Mouse (Mus musculus): ENCODE results near the gene Nkd1. TPM values are rescaled to one million over a fixed set of nuclear protein-coding genes. Genes with fewer than 3 reads are reported as not detected.
A peak's percentile ranks its signal among the peaks of the same experiment; 100 is the strongest.

Nkd1 gene
- polyA plus RNA-seq, 1 experiment from 2014 or later, result 12.7 TPM

DNA sequence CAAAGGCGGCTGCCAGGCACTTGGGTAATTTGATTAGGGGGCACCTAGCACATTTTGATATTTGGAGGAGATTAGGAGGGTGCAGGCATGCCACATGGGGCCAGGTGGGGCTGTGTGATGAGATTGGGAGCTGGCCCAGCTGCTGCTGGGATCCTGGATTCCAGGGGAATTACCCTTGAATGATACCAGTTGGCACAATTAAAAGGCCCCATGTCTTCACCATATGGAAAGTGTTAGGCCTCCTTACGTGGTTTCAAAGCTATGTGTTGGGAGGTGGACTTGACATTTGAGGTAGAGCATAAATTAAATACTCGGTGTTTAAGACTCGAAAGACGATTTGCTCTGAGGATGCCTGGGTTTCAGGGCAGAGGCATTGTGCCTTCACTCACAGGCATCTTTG, 5.1 kb downstream of the Nkd1 start:
- DNase-seq (ENCODE audit: low spot score), result no peak

DNA sequence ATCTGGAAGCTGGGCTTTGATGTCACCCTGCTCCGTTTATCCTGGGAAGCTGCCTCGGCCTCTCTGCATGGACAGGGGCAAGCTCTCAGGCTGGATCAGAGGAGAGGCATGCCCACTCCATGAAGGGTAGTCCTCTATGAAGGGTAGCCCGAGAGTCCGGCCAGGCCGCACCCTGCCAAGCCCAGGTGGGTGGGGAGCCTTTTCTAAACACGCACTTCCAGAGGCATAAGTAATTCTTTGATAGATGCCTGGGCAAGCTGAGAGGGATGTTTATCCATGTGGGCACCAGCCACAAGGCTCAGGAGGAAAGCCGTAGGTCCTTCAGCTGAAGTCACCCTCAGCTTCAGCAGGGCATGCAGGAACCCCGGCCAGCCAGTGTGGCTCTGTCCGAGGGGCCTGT, 7.0 kb downstream of the Nkd1 start:
- Histone ChIP-seq H3K4me3 (ENCODE audit: low read depth, low read length) (no peak overlapping the region), H3K36me3 (ENCODE audit: control insufficient read depth, insufficient read depth, low read length) (no peaks in the 10 kb centered on the region), H3K9me3 (ENCODE audit: control insufficient read depth, low read length) (no peaks in the 10 kb centered on the region), H3K4me1 (replicated peaks; ENCODE audit: control insufficient read depth, insufficient read depth, low read length) (peaks cover 2% of the 10 kb centered on the region), H3K9ac (ENCODE audit: low read depth, low read length) (0 out of 2 replicates have a peak overlapping the region, but pooled peaks have one; percentile 3), H3K27ac (ENCODE audit: low read depth, low read length) (no peak overlapping the region), H3K27me3 (replicated peaks; ENCODE audit: control insufficient read depth, insufficient read depth, low read length) (peaks cover 4% of the 10 kb centered on the region), H3K4me2 (no peak overlapping the region)
- no peak for DNase-seq (ENCODE audit: low spot score)
- 84% methylated on average over 9 of the region's 9 CpGs for WGBS
- no peak for ATAC-seq (replicated peaks; ENCODE audit: low FRiP score)

More for the DNA sequence above, 5.1 kb downstream of the Nkd1 start:
- no peak overlapping the region for H3K4me2 ChIP-seq
- no peaks in the 10 kb centered on the region for H3K36me3 ChIP-seq (ENCODE audit: control insufficient read depth, insufficient read depth, low read length)
- no peak overlapping the region for H3K27ac ChIP-seq (ENCODE audit: low read depth, low read length)
- no peak overlapping the region for H3K4me3 ChIP-seq (ENCODE audit: low read depth, low read length)
- H3K4me1 ChIP-seq (replicated peaks; ENCODE audit: control insufficient read depth, insufficient read depth, low read length), result peaks cover 6% of the 10 kb centered on the region
- no peak for ATAC-seq (replicated peaks; ENCODE audit: low FRiP score)
- no peaks in the 10 kb centered on the region for H3K9me3 ChIP-seq (ENCODE audit: control insufficient read depth, low read length)
- H3K9ac ChIP-seq (ENCODE audit: low read depth, low read length), result no peak overlapping the region
- peaks cover 22% of the 10 kb centered on the region for H3K27me3 ChIP-seq (replicated peaks; ENCODE audit: control insufficient read depth, insufficient read depth, low read length)
- 66% methylated on average over 5 of the region's 5 CpGs for WGBS

DNA sequence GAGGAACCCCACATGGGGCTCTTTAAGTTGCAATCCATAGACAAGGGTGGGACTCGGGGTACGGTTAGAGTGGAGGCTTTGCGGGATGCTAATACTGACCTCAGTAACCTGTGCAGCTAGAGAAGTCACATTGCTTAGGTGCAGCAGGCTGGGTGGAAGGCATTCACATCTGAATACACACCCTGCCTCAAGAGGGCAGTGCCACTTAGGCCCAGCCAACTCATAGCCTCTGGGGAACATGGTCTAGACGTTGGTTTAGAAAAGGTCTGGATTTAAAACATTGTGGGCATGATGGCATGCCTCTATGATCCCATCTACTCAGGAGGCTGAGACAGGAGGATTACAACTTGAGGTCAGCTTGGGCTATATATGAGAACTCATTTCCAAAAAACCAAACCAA, 8.6 kb downstream of the Nkd1 start:
- Histone ChIP-seq H3K9me3 (ENCODE audit: control insufficient read depth, low read length) (no peaks in the 10 kb centered on the region), H3K27me3 (replicated peaks; ENCODE audit: control insufficient read depth, insufficient read depth, low read length) (no peaks in the 10 kb centered on the region), H3K27ac (ENCODE audit: low read depth, low read length) (no peak overlapping the region), H3K4me1 (replicated peaks; ENCODE audit: control insufficient read depth, insufficient read depth, low read length) (no peaks in the 10 kb centered on the region), H3K36me3 (ENCODE audit: control insufficient read depth, insufficient read depth, low read length) (no peaks in the 10 kb centered on the region), H3K4me2 (no peak overlapping the region), H3K4me3 (ENCODE audit: low read depth, low read length) (no peak overlapping the region), H3K9ac (ENCODE audit: low read depth, low read length) (no peak overlapping the region)
- 75% methylated on average over 4 of the region's 4 CpGs for WGBS
- DNase-seq (ENCODE audit: low spot score), result no peak
- ATAC-seq (replicated peaks; ENCODE audit: low FRiP score), result no peak

DNA sequence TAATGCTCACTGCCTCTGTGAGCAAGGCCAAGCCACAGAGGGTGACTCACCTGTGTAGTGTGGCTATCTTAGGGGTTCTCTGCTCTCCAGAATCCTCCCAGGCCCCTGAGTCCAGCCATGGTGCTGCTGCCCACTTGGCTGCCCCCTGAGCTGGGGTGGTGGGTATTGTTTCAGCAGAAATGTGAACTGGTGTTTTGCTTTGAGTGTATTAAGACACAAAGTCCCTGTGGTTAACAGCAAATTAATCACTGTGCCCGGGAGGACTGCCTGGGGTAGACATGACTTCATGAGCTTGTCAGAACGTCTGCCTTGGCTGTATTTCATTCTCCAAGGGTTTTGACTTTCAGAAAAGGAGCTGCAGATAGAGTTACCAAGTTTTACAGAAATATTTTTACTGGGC, 15.9 kb downstream of the Nkd1 start:
- Histone ChIP-seq H3K36me3 (ENCODE audit: control insufficient read depth, insufficient read depth, low read length) (no peaks in the 10 kb centered on the region), H3K4me3 (ENCODE audit: low read depth, low read length) (no peak overlapping the region), H3K9ac (ENCODE audit: low read depth, low read length) (no peak overlapping the region), H3K9me3 (ENCODE audit: control insufficient read depth, low read length) (no peaks in the 10 kb centered on the region), H3K27ac (ENCODE audit: low read depth, low read length) (no peak overlapping the region), H3K4me1 (replicated peaks; ENCODE audit: control insufficient read depth, insufficient read depth, low read length) (no peaks in the 10 kb centered on the region), H3K4me2 (no peak overlapping the region), H3K27me3 (replicated peaks; ENCODE audit: control insufficient read depth, insufficient read depth, low read length) (no peaks in the 10 kb centered on the region)
- no peak for ATAC-seq (replicated peaks; ENCODE audit: low FRiP score)
- WGBS, result 41% methylated on average over 2 of the region's 2 CpGs
- no peak for DNase-seq (ENCODE audit: low spot score)

DNA sequence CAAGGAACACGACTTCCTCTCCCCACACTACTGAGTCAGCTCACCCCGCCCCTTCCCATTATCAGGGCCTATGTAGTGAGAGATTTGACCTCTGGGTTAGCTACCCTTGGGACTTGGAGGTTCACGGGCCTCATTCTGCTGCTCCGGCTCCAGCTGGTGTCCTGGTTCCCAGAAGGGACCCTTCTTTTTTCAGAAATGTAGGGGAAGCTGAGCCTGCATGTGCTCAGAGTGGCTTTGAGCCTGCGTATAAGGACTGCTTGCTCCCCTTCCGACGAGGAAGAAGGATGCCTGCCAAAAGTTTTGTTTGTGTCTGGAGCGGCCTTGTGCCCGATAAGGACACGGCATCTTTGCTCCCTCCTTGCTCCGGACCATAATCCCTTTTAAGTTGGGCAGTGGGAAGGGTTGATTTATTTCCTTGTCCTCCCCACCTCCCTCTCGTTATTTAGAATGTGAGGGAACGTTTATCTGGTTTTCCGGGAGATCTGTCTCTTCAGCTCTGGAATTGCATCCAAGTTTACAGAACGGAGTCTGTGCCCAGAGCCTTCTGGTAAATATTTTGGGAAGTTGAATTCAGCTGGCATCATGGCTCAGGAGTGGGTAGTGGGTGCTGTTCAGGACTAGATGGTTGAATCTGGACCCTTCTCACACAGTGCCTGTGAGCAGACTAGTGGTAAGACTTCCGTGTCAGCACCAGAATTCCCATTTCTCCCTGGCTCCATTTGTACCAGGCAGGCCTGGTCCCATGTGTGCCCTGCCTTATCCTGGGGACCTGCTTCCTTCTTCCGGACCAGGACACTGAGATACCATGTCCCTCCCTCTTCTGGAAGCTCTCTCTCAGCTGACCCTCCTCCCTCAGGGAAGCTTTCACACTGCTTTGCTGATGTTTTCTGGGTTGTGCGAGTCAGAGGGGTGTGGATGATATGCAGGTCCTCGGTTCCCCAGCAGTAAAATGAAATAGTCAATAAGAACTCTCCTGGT, 17.1 kb downstream of the Nkd1 start:
- H3K27me3 ChIP-seq (replicated peaks; ENCODE audit: control insufficient read depth, insufficient read depth, low read length), result no peaks in the 10 kb centered on the region
- DNase-seq (ENCODE audit: low spot score) (no peak), ATAC-seq (replicated peaks; ENCODE audit: low FRiP score) (no peak)
- 59% methylated on average over 19 of the region's 19 CpGs for WGBS
- H3K4me1 ChIP-seq (replicated peaks; ENCODE audit: control insufficient read depth, insufficient read depth, low read length), result no peaks in the 10 kb centered on the region; the same call in 1 of the 2 replicates
- H3K27ac ChIP-seq (ENCODE audit: low read depth, low read length), result 0 out of 2 replicates have a peak overlapping the region, but pooled peaks have one; percentile 34
- H3K4me2 ChIP-seq, result no peak overlapping the region
- no peaks in the 10 kb centered on the region for H3K36me3 ChIP-seq (ENCODE audit: control insufficient read depth, insufficient read depth, low read length)
- H3K9me3 ChIP-seq (ENCODE audit: control insufficient read depth, low read length), result no peaks in the 10 kb centered on the region
- H3K9ac ChIP-seq (ENCODE audit: low read depth, low read length), result no peak overlapping the region
- H3K4me3 ChIP-seq (ENCODE audit: low read depth, low read length), result no peak overlapping the region

DNA sequence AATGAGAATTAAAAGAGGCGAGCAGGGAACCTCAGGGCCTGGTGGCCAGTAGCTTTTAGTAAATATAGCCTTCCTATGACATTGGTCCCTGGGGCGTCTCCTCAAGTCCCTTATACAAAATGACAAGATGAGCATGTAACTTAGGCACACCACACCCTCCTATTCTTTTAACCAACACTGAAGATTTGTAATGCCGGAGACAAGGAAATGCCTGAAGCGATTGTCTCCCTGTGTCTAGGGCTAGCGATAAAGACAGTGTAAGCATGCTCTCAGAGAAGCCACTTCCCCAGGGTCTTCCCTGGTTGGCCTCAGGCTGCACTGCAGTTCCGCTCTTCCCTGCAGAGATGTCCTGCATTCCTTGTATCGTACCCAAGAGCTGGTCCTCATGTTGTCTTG, 17.8 kb downstream of the Nkd1 start:
- no peaks in the 10 kb centered on the region for H3K36me3 ChIP-seq (ENCODE audit: control insufficient read depth, insufficient read depth, low read length)
- H3K4me3 ChIP-seq (ENCODE audit: low read depth, low read length), result no peak overlapping the region
- H3K4me1 ChIP-seq (replicated peaks; ENCODE audit: control insufficient read depth, insufficient read depth, low read length), result no peaks in the 10 kb centered on the region; the same call in 1 of the 2 replicates
- no peak for ATAC-seq (replicated peaks; ENCODE audit: low FRiP score)
- no peaks in the 10 kb centered on the region for H3K27me3 ChIP-seq (replicated peaks; ENCODE audit: control insufficient read depth, insufficient read depth, low read length)
- H3K9ac ChIP-seq (ENCODE audit: low read depth, low read length), result no peak overlapping the region
- H3K4me2 ChIP-seq, result no peak overlapping the region
- no peaks in the 10 kb centered on the region for H3K9me3 ChIP-seq (ENCODE audit: control insufficient read depth, low read length)
- 76% methylated on average over 7 of the region's 7 CpGs for WGBS
- H3K27ac ChIP-seq (ENCODE audit: low read depth, low read length), result no peak overlapping the region
- no peak for DNase-seq (ENCODE audit: low spot score)

DNA sequence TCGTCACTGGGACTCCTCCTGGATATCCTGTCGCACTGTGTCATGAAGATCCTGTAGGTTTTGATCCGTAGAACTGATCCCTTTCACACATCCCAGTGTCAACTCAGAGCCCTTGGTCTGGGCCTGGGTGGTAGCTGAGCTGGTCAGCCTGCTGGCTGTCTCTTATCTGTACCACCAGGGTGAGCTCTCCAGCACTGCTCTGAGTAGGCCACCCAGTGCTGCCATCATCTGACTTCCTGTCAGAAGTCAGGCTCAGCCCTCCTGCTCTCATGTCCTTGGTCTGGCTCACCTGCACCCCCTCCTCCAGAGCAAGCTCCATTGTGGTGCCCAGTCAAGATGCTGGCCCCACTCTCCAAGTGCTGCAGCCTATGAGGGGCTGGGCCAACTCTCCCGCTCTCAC, 18.8 kb downstream of the Nkd1 start:
- 76% methylated on average over 4 of the region's 4 CpGs for WGBS
- Histone ChIP-seq H3K9me3 (ENCODE audit: control insufficient read depth, low read length) (no peaks in the 10 kb centered on the region), H3K4me1 (replicated peaks; ENCODE audit: control insufficient read depth, insufficient read depth, low read length) (no peaks in the 10 kb centered on the region; the same call in 1 of the 2 replicates), H3K4me2 (no peak overlapping the region), H3K4me3 (ENCODE audit: low read depth, low read length) (no peak overlapping the region), H3K27ac (ENCODE audit: low read depth, low read length) (no peak overlapping the region), H3K27me3 (replicated peaks; ENCODE audit: control insufficient read depth, insufficient read depth, low read length) (no peaks in the 10 kb centered on the region), H3K36me3 (ENCODE audit: control insufficient read depth, insufficient read depth, low read length) (no peaks in the 10 kb centered on the region), H3K9ac (ENCODE audit: low read depth, low read length) (no peak overlapping the region)
- no peak for DNase-seq (ENCODE audit: low spot score)
- ATAC-seq (replicated peaks; ENCODE audit: low FRiP score), result no peak

DNA sequence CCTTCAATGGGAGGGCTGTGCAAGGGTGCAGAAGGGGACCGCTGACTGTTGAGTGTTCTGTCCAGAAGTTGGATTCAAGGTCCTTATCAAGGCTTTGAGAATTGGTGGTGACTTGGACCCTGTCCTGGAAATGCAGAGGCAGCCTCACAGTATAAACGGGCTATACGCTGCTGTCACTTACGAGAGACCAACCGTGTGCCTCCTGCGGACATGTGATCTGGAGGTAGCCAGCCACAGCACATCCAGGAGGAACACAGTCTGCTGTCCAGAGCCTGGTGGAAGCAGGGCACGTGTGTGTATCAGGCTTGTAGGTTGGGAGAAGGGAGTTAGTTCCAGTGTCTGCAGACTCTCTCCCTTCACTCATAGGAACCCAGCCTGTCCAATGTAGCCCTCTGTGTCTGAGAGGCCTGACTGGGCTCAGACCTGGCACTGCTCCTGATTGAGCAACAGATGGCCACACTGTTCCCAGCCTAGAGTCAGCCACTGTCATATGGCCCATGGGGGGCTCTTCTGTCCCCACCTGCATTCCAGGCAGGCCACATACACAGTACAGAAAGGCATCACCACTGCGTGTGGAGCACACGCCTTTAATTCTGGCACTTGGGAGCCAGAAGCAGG, 21.6 kb downstream of the Nkd1 start:
- Histone ChIP-seq H3K27me3 (replicated peaks; ENCODE audit: control insufficient read depth, insufficient read depth, low read length) (no peaks in the 10 kb centered on the region), H3K9ac (ENCODE audit: low read depth, low read length) (no peak overlapping the region), H3K4me3 (ENCODE audit: low read depth, low read length) (no peak overlapping the region), H3K27ac (ENCODE audit: low read depth, low read length) (no peak overlapping the region), H3K4me1 (replicated peaks; ENCODE audit: control insufficient read depth, insufficient read depth, low read length) (no peaks in the 10 kb centered on the region; the same call in 1 of the 2 replicates), H3K4me2 (no peak overlapping the region), H3K36me3 (ENCODE audit: control insufficient read depth, insufficient read depth, low read length) (no peaks in the 10 kb centered on the region), H3K9me3 (ENCODE audit: control insufficient read depth, low read length) (no peaks in the 10 kb centered on the region)
- no peak for ATAC-seq (replicated peaks; ENCODE audit: low FRiP score)
- DNase-seq (ENCODE audit: low spot score), result no peak
- WGBS, result 86% methylated on average over 9 of the region's 9 CpGs

Measured in liver, embryonic 11.5 days (tissue).